Mouse (Mus musculus): ENCODE results near the gene Spem1. TPM values are rescaled to one million over a fixed set of nuclear protein-coding genes. Genes with fewer than 3 reads are reported as not detected.

Gene Spem1
- total RNA-seq, 4 experiments from 2014 or later: 0.43 to 0.74 (median 0.49) TPM; not detected in 1

- peak in 1 of 2 experiments; percentile 45 for DNase-seq (ENCODE audit: low spot score in 2 of 2)
Observed at GRCm38 (mm10) chr11:69800392-69801197, 21.4 kb downstream of the Spem1 start.

- DNase-seq (ENCODE audit: low spot score in 2 of 2): no peak
Observed at GRCm38 (mm10) chr11:69800138-69800391, 21.9 kb downstream of the Spem1 start.

DNA sequence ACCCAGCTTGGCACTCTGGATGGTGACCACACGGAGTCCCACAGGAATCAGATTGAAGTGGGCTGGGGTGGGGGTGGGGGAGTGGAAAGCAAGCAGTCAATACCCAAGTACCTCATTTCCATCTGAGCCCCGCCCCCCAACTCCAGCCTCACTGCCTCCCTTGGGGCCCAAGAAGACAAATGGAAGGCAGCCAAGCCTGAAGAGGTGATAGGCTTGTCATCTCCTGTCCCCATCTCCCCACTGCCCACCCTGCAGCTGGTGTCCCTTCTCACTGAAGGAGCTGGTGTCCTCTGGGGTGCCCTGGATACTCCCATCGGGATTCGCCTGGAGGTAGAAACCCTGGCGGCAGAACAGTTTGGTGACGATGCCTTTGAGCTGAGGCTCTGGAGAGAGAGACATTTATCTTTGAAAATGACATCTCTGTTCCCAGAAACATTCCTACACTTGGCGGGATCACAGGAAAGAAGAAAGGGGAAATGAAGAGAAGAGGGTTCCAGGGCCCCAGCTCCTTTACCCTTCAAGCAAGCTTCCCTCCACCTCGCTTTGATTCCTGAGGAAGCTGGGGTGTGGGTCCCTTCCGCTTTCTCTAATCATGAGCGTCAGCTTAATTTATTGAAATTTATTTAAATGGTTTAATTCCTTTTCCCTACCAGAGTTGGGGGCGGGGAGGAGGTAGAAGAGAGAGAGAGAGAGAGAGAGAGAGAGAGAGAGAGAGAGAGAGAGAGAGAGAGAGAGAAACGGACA is 22.4 kb downstream of the Spem1 start:
- no peak for DNase-seq (ENCODE audit: low spot score in 2 of 2)

DNA sequence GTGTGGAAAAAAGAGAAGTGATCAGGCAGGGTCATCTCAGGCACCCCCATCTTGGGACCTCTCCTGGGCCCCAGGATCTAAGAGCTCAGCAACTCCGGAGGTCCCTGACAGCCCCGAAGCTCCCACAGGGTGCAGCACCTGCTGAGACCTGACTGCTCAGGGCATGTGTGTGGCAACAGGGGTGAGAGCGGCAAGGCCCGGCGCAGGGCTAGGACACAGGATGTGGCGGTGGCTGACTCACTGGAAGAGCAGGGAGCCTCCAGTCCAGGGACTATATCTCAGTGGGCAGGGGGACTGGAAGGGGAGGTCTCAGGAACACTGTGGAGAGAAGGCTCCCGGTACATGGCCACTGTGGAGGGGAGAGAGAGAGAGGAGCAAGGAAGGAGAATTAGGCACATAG is 24.1 kb downstream of the Spem1 start:
- no peak for DNase-seq (ENCODE audit: low spot score in 2 of 2)

GRCm38 (mm10) chr11:69795983-69796435 is 26.0 kb downstream of the Spem1 start:
- no peak for DNase-seq (ENCODE audit: low spot score in 2 of 2)

GRCm38 (mm10) chr11:69795168-69795982 is 26.6 kb downstream of the Spem1 start, which contains the start of gene Chrnb1:
Chrnb1 (minus strand) TSS chr11:69795943.
- peak; percentile 60 to 93 for DNase-seq (ENCODE audit: low spot score in 2 of 2)

- DNase-seq (ENCODE audit: low spot score in 2 of 2): no peak
Observed at GRCm38 (mm10) chr11:69793429-69793828, 28.6 kb downstream of the Spem1 start.

DNA sequence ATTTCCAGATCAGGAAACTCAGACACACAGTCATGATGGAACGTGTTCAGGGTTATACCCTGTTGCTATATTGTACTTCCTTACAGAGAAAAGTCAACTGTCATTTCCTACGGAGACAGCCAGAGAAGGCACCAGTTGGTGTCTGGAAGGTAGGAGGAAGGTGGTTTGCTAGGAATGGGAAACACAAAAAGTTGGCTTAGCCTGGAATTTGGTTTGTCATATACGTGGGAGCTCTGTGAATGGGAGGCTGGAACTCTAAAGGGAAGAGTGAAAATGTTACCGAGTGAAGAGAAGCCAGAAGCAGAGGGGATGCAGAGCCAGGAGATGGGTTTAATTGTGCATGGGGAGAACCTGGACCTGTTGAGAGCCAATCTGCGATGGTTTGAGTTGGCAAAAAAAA is 30.6 kb downstream of the Spem1 start:
- DNase-seq (ENCODE audit: low spot score in 2 of 2): no peak

DNA sequence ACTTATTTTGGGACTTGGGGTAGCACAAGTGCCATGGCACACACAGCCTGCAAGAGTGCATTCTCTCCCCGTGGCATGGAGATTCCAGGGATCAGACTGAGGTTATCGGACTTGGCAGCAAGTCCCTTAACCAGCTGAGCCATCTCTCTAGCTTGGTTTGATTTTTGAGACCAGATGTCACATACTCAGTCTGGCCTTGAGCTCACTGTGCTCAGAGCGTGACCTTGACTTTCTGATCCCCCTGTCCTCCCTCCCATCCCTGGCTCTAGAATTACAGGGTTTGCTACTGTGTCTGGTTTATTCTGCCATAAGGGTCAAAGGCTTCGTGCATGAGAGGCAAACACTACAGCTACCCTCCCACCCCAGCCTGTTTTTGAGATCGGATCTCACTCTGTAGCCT is 32.5 kb downstream of the Spem1 start:
- DNase-seq (ENCODE audit: low spot score in 2 of 2): no peak

- DNase-seq (ENCODE audit: low spot score in 2 of 2): no peak
Observed at GRCm38 (mm10) chr11:69787306-69787705, 34.7 kb downstream of the Spem1 start.

GRCm38 (mm10) chr11:69784793-69785272 is 37.1 kb downstream of the Spem1 start:
- no peak for DNase-seq (ENCODE audit: low spot score in 2 of 2)

DNA sequence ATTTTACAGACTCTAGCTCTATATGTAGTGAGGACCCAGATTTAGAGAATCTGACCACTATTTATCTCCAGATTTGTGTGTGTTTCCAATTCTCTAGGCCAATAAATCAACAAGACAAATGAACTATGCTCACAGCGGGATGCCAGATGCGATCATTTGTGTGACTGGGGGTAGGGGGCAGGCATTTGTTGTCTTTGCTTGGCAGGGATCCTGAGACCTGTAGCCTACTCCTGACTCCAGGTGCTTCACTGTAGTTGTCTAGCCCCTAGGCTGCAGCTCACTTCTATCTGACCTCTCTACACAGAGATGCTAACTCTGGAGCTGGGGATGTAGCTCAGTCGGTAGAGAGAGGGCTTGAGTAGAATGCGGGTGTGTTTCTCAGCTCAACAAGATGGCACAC is 40.2 kb downstream of the Spem1 start:
- no peak for DNase-seq (ENCODE audit: low spot score in 2 of 2)

DNA sequence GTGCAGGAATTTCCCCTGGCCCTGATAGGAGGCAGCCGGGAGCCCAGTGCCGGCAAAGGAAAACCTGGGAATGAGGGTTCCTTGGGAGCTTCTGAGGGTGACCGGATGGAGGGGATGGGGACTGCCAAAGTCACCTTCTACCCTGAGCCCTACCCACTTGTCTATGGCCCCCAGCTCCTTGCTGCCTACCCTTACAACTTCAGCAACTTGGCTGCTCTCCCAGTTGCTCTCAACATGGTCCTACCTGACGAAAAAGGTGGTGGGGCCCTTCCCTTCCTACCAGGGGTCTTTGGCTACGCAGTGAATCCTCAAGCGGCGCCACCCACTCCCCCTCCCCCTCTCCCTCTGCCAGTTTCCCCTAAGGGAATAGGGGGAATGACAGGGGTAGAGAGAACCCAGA is 43.0 kb downstream of the Spem1 start:
- DNase-seq (ENCODE audit: low spot score in 2 of 2): no peak

DNA sequence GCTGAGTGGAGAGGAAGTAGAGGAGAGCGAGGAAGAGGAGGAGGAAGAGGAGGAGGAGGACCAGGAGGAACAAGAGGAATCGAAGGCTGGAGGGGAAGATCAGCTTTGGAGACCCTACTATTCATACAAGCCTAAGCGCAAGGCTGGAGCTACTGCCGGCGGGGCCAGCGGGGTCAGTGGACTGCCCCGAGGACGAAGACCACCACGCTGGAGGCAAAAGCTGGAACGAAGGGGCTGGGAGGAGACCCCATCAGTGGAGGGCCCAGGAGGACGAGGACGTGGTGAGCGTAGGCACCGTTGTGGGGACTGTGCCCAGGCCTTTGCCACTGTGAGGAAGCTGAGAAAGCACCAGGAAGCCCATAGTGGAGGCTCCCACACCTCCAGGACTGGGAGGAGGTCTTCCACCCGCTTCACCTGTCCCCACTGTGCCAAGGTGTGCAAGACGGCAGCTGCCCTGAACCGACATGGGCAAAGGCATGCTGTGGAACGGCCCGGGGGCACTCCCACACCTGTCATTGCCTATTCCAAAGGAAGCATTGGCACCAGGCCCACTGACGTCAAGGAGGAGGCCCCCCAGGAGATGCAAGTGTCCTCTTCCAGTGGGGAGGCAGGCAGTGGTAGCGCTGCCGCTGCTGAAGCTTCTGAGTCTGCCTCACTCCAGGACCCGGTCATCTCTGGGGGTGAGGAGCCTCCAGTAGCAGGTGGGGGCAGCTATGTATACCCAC is 43.6 kb downstream of the Spem1 start:
- no peak for DNase-seq (ENCODE audit: low spot score in 2 of 2)

- DNase-seq (ENCODE audit: low spot score in 2 of 2): no peak
Observed at GRCm38 (mm10) chr11:69777504-69778257, 44.3 kb downstream of the Spem1 start.

GRCm38 (mm10) chr11:69776488-69776887 is 45.5 kb downstream of the Spem1 start:
- no peak for DNase-seq (ENCODE audit: low spot score in 2 of 2)

- no peak for DNase-seq (ENCODE audit: low spot score in 2 of 2)
Observed at GRCm38 (mm10) chr11:69775716-69776115, 46.3 kb downstream of the Spem1 start.

DNA sequence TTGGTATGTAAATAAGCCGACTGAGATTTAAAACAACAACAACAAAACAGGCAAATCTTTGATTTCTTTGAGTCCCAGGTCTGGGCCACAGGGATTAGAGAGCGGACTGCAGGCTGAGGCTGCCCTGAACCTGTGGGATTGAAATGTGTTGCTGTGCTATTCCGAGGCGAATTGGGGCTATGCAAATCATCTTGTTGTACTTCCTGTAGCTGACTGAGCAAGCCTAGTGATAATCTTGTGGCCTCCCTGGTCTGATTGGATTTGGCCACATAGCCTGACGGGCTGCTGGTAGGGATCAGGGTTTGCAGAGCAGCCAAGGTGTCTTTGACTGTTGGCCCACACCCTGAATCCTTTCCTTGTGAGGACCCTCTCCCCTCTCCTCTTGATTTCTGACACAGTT is 47.0 kb downstream of the Spem1 start:
- DNase-seq (ENCODE audit: low spot score in 2 of 2): no peak
